Mouse (Mus musculus) spleen, adult 2 months (tissue): ENCODE measurements around the gene Tbxas1. TPM values are rescaled to one million over a fixed set of nuclear protein-coding genes. Genes with fewer than 3 reads are reported as not detected.
A peak's percentile ranks its signal among the peaks of the same experiment; 100 is the strongest.

Source experiments
- DNase-seq, 2 experiments: peaks; one replicate each; pipeline versions ENCODE4 v3.0.0 to v3.0.0-alpha.2; 2012 to 2021; ENCODE audit warnings: low spot score in 2 of 2, low read depth in 1 of 2
- H3K27ac ChIP-seq: fragments of 200-500 bp; 2 replicates; pipeline ENCODE4 v1.5.1; 2012; ENCODE audit warnings: low read length, inconsistent platforms; ENCODE audit not compliant: insufficient read depth
- H3K27me3 ChIP-seq: fragments of 200-500 bp; 2 replicates; pipeline ENCODE4 v1.6.1; 2012; ENCODE audit warnings: mild to moderate bottlenecking, moderate library complexity, low read length, inconsistent platforms; ENCODE audit not compliant: control insufficient read depth, insufficient read depth
- H3K36me3 ChIP-seq: fragments of 200-500 bp; 2 replicates; pipeline ENCODE4 v1.6.1; 2012; ENCODE audit warnings: mild to moderate bottlenecking, low read length, inconsistent platforms; ENCODE audit not compliant: control insufficient read depth, insufficient read depth
- H3K4me1 ChIP-seq: fragments of 200-500 bp; 2 replicates; pipeline ENCODE4 v1.6.1; 2011; ENCODE audit warnings: inconsistent platforms; ENCODE audit not compliant: control insufficient read depth, insufficient read depth, insufficient read length
- H3K4me3 ChIP-seq: fragments of 200-500 bp; 2 replicates; pipeline ENCODE4 v1.5.1; 2011; ENCODE audit warnings: mild to moderate bottlenecking, inconsistent platforms; ENCODE audit not compliant: insufficient read depth, insufficient read length; ENCODE audit errors: extremely low read depth
- CTCF ChIP-seq: fragments of 200-500 bp; IDR thresholded peaks from 2 replicates; pipeline ENCODE4 v1.5.1; 2011; ENCODE audit warnings: mild to moderate bottlenecking, inconsistent platforms; ENCODE audit not compliant: insufficient read depth, insufficient read length, insufficient replicate concordance; ENCODE audit errors: extremely low read depth
- POLR2A ChIP-seq: fragments of 200-500 bp; IDR thresholded peaks from 2 replicates; pipeline ENCODE4 v1.6.1; 2011; ENCODE audit warnings: low read depth, low read length, inconsistent platforms
- WGBS: fragments of 180-500 bp; shearing (Covaris S2); methylation state at CpG from one replicate; pipeline ENCODE4 v1.1.7; 2018; 5-methylcytosine and 5-hydroxymethylcytosine counted together
- polyA plus RNA-seq: library from polyadenylated mRNA; depleted of rRNA; stranded (reverse); fragments of >200 nt; gene quantifications from 2 replicates; pipeline ENCODE4 v1.2.3, GENCODE M21; 2012

Tbxas1 gene
- polyA plus RNA-seq, 1 experiment: 14.0 TPM

DNA sequence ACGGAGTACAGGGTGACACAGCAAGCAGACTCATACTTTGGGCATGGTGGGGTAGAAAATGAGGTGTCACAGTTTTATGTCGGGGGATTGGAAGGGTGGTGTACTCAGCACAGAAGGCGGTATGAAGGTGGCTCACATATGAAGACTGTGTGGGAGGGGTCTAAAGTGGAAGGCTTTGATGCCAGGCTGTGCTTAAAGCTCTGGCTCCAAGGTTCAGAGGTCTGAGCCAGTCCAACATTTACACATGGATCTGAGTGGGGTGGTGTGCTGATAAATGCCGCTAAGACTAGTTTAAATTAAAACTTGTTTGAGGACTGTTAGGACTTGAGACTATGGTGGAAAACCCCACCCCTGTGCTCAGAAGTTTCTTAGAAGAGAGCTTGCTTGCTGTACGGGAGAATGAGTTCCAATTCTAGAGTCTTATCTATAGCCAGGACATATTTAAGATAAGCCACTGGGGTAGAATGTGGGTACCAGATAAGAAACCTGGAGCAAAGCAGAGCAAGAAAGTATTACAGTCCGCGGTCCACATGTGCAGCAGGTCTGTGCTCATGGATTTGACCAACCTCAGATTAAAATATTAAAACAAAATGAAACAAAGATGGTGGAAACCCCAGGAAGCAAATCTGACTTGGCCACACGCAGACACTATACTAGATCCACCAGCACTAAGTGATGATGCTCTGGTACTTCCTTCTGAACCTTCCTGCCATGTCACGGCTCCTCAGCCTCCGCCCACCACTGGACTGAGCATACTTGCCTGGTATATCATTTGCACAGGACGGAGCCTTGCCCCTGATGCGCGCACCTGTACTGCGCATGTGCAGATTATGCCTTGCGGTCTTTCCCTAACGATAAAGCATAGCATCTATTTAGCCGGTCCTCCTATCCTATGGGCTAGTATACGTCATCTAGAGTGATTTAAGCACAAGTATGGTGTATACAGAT, 48.9 kb downstream of the Tbxas1 start:
- no peak for TF ChIP-seq CTCF
- TF ChIP-seq POLR2A: no peak
- no peaks in the 10 kb centered on the region for H3K36me3 ChIP-seq
- no peak overlapping the region for H3K4me3 ChIP-seq
- no peak for DNase-seq
- 85% methylated on average over 18 of the region's 18 CpGs for WGBS
- H3K27ac ChIP-seq: peak overlapping the region; percentile 17; the same call in 1 of the 2 replicates
- no peaks in the 10 kb centered on the region for H3K4me1 ChIP-seq
- no peaks in the 10 kb centered on the region for H3K27me3 ChIP-seq

DNA sequence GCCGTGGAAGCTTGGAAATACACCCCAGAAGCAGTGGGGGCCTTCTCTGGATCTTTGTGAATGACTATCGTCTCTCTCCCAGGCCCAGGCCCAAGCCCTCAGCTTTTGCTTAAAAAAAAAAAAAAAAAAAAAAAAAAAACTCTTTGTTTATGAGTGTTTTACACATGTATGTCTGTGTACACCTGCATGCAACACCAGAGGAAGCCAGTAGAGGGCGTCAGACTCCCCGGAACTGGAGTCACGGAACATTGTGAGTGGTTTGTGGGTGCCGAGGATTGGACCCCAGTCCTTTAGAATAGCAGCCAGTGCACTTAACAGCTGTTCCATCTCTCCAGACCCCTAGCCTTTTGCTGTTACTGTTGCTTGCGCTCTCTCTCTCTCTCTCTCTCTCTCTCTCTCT, 50.5 kb downstream of the Tbxas1 start:
- H3K4me1 ChIP-seq: peaks cover 8% of the 10 kb centered on the region; the same call in 1 of the 2 replicates
- no peaks in the 10 kb centered on the region for H3K36me3 ChIP-seq
- no peak for DNase-seq
- 78% methylated on average over 7 of the region's 7 CpGs for WGBS
- TF ChIP-seq CTCF (no peak), POLR2A (no peak)
- H3K27me3 ChIP-seq: no peaks in the 10 kb centered on the region
- no peak overlapping the region for H3K4me3 ChIP-seq
- H3K27ac ChIP-seq: no peak overlapping the region

DNA sequence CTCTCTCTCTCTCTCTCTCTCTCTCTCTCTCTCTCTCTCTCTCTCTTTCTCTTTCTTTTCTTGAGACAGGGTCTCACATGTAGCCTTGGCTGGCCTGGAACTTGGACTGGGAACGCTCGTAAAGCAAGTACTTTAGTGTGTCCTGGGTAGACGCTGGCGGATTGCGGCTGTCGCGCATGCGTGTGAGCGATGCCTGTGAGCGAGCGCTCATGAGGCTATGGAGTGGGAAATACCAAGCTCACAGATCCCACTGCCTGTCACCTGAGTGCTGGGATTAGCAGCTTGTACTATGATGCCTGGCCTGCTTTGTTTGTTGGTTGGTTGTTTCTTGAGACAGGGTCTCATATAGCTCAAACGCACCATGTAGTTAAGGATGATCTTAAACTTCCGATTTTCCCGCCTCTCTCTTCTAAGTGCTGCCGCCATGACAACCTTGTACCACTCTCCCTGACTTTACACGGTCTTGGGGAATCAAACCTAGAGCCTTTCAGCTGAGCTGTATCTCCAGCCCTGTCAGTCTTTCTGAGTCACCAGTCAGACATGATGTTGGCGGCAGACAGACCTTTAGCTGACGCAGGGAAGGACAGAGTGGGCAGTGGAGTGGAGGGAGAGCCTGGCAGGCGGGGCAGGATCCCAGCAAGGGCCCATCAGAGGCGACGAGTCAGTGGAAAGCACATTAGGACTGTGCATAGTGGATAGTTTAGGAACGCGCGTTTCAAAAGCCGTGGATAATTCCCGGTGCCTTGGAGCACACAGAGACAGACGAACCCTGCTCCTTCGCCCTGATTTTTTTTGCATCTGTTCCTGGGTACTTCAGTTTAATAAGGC, 51.1 kb downstream of the Tbxas1 start:
- WGBS: 92% methylated on average over 28 of the region's 28 CpGs
- DNase-seq: no peak
- H3K4me3 ChIP-seq: no peak overlapping the region
- H3K27ac ChIP-seq: no peak overlapping the region
- TF ChIP-seq CTCF (no peak), POLR2A (no peak)
- peaks cover 8% of the 10 kb centered on the region; the same call in 1 of the 2 replicates for H3K4me1 ChIP-seq
- no peaks in the 10 kb centered on the region for H3K36me3 ChIP-seq
- H3K27me3 ChIP-seq: no peaks in the 10 kb centered on the region

DNA sequence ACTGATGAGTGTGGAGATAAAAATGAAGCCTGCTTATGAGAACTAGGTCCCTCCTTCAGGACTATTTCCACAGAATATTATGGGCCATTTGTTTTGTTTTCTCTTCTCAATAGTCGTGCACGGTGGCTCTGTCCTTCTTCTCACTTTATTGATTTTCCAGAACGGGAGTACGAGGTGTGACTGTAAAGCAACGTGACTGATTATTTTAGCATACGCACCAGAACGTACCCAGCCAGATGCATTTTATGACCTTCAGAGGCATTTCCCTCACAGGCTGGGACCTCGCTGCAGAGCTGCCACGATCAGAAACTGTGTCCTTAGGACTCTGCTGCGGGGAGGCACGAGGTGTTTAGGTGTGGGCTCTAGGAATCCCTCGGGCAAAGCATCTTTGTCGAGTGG, 51.8 kb downstream of the Tbxas1 start:
- 87% methylated on average over 13 of the region's 13 CpGs for WGBS
- H3K36me3 ChIP-seq: no peaks in the 10 kb centered on the region
- DNase-seq: no peak
- H3K4me1 ChIP-seq: peaks cover 8% of the 10 kb centered on the region; the same call in 1 of the 2 replicates
- TF ChIP-seq POLR2A (no peak), CTCF (no peak)
- no peaks in the 10 kb centered on the region for H3K27me3 ChIP-seq
- H3K27ac ChIP-seq: no peak overlapping the region
- H3K4me3 ChIP-seq: no peak overlapping the region

DNA sequence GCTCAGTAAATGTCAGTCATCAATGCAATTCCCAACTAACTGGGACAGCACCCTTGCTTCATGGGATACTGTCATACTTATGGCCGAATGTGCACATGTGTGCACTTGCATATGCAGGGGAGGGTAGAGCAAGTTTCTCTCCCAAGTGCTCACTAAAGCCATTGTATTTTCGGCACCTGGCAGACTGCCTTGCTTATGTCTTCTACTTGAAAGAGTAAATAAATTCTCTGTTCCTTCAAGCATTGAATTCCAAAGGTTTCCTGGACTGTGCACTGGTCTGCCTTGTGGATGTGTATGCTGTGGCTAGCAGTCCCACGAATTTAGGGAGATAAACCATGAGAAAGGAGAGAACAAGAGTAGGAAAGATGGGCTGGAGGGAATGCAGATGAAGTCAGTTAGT, 53.3 kb downstream of the Tbxas1 start:
- H3K36me3 ChIP-seq: no peaks in the 10 kb centered on the region
- H3K4me1 ChIP-seq: peaks cover 8% of the 10 kb centered on the region; the same call in 1 of the 2 replicates
- 84% methylated on average over 3 of the region's 3 CpGs for WGBS
- DNase-seq: no peak
- TF ChIP-seq CTCF (no peak), POLR2A (no peak)
- H3K27ac ChIP-seq: no peak overlapping the region
- H3K27me3 ChIP-seq: no peaks in the 10 kb centered on the region
- H3K4me3 ChIP-seq: no peak overlapping the region

DNA sequence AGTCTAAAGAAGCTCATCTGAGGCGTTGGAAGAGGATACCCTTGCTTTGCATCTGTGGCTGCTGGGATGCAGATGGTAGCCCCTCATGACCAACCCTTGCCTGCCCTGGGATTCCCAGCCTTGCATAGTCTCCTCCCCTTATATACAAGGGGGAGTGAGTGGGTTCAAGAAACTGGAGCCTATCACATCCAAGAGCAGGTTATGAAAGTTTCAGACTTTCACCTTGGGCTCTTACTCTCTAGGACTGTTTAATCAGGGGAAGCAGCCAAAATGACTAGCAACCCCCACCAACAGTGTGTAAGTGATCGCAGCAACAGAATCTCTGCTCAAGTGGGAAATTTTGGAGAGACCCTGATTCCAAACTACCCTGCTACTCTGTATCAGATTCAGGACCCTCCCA, 60.8 kb downstream of the Tbxas1 start:
- H3K4me1 ChIP-seq: peaks cover 17% of the 10 kb centered on the region
- no peaks in the 10 kb centered on the region for H3K27me3 ChIP-seq
- DNase-seq: no peak
- H3K36me3 ChIP-seq: no peaks in the 10 kb centered on the region
- TF ChIP-seq CTCF: no peak
- H3K4me3 ChIP-seq: no peak overlapping the region
- WGBS: 89% methylated on average over 2 of the region's 2 CpGs
- H3K27ac ChIP-seq: no peak overlapping the region
